Mouse (Mus musculus) B cell, adult 2 months (primary cell): ENCODE measurements around the gene Slc7a14.

Experiments used
- DNase-seq, 2 experiments: peaks; one replicate each; pipeline ENCODE4 v3.0.0; 2022

The Slc7a14 gene

GRCm38 (mm10) chr3:31208046-31208445, 102.1 kb downstream of the Slc7a14 start:
- DNase-seq, result no peak

GRCm38 (mm10) chr3:31205167-31205566, 105.0 kb downstream of the Slc7a14 start:
- DNase-seq, result no peak

GRCm38 (mm10) chr3:31203947-31204346, 106.2 kb downstream of the Slc7a14 start:
- no peak for DNase-seq

GRCm38 (mm10) chr3:31199162-31199877, 110.9 kb downstream of the Slc7a14 start:
- no peak for DNase-seq

- no peak for DNase-seq
Measured at GRCm38 (mm10) chr3:31191402-31191801, 118.8 kb downstream of the Slc7a14 start.

- DNase-seq, result no peak
Measured at GRCm38 (mm10) chr3:31190342-31190741, 119.8 kb downstream of the Slc7a14 start.

GRCm38 (mm10) chr3:31166365-31166871, 143.8 kb downstream of the Slc7a14 start:
- DNase-seq, result no peak

GRCm38 (mm10) chr3:31165803-31166202, 144.4 kb downstream of the Slc7a14 start:
- no peak for DNase-seq

GRCm38 (mm10) chr3:31162860-31163259, 147.3 kb downstream of the Slc7a14 start:
- no peak for DNase-seq

- no peak for DNase-seq
Measured at GRCm38 (mm10) chr3:31161336-31161735, 148.8 kb downstream of the Slc7a14 start.

GRCm38 (mm10) chr3:31160046-31160445, 150.1 kb downstream of the Slc7a14 start:
- no peak for DNase-seq

GRCm38 (mm10) chr3:31157776-31158175, 152.4 kb downstream of the Slc7a14 start:
- no peak for DNase-seq

- DNase-seq, result no peak
Measured at GRCm38 (mm10) chr3:31156126-31156525, 154.1 kb downstream of the Slc7a14 start.
